Mouse (Mus musculus): Measurements from ENCODE around the gene Pigs.

Gene Pigs

DNA sequence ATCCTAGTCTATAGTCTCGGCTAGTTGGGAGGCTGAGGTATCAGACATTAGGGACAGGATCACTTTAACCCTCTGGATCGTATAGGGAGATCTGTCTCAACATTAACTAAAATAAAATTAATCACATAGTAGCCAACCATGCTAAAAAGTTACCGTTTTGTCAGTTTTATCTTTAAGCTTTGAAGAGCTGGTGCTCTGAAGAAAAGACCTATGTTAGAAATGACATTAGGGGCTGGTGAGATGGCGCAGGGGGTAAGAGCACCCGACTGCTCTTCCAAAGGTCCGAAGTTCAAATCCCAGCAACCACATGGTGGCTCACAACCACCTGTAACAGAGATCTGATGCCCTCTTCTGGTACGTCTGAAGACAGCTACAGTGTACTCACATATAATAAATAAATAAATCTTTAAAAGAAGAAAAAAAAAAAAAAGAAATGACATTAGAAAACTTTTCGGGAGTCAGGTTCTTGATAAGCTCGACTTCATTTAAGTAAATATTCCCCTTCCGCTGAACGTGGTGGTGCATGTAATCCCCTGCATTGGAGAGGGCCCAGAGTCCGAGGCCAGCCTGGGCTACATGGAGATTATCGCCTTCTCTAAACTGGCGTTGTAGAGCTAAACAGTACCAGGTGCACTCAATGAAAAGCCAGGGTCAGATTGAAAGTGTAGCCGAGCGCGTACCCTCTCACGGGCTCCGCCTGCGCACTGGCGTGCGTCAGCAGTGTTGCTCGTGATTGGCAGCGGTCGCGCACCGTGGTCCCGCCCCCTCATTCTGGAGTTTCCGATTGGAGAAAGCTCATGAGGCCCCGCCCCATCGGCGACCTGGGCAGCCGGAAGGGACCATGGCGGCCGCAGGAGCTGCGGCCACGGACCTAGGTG lies at the start of gene Pigs:
Gene Pigs (plus strand): TSS at position 782 of the 878 bp plus-strand sequence.
- peak; percentile 93 for DNase-seq (ENCODE audit: low spot score)

DNA sequence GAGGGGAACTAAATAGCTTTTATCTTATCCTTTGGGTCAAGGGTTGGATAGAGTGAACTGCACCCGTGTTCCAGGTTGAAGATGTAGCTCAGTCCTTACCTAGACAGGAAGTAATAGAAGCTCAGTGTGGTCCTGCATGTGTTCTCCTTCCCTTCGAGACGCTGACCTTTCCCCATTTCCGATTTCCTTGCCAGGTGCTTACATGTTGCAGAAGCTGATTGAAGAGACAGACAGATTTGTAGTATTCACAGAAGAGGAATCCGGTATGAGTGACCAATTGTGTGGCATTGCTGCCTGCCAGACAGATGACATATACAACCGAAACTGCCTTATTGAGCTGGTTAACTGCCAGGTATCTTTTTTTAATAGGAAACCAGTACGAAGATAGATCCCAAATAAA lies 49.4 kb upstream of the Pigs start:
- no peak for DNase-seq (ENCODE audit: low spot score)

DNA sequence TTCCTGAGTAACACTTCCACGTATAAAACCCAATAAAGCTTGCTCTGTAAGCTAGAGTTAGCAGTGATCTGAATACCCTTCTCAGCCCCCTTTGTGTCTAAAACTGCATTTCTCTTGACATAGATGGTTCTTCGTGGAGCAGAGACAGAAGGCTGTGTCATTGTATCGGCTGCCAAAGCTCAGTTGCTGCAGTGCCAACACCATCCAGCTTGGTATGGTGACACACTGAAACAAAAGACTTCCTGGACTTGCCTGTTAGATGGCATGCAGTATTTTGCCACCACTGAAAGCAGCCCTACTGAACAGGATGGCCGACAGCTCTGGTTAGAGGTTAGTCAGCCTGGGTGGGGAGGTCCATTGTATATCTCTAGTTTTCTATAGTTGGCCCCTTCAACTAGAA lies 48.6 kb upstream of the Pigs start:
- DNase-seq (ENCODE audit: low spot score), result no peak

DNA sequence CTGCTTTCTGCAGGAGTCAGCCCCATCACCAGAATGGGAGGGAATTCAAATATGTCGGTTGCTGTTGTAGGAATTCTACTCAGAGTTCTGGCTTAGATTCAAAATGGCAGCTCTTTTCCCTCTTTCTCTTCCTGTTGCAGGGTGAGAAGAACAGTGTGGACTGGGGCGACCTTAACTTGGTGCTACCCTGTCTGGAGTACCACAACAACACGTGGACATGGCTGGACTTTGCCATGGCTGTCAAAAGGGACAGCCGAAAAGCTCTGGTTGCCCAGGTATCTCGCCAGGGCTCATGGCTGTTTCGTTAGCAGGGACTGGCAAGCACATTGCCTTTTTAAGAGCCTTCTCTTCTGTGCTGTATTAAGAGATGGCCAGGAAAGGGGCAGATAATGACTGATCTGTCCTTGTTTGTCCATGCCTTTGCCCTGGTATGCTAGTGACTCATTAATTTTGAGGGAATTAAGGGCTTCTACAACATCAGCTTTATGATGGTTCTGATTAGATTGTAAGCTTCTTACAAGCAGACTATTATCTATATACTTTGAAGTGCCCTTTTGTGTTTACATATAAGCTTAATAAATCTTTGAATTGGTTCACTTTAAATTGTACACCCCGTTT lies 39.0 kb upstream of the Pigs start:
- DNase-seq (ENCODE audit: low spot score), result no peak

DNA sequence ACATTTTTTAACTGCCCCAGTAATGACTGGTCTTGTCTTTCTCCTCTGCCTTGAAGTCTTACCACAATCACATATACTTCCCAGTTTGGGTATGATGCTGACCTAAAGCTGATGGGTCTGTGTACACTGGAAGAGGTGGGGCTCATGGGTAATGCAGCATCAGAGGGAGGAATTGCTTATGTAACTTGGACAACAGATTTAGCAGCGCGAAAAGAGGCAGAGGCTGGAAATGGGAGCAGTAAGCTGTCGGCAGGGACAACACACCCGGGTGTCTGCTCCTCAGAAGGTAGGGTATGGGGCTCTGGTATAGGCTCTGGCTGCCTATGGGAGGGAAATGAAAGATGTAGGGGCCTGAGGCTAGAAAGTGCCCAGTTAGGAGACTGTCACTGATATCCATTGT lies 37.6 kb upstream of the Pigs start, which contains the start of gene BC030499:
Gene BC030499 (plus strand): TSS at position 188 of the 400 bp plus-strand sequence.
- DNase-seq (ENCODE audit: low spot score), result no peak

DNA sequence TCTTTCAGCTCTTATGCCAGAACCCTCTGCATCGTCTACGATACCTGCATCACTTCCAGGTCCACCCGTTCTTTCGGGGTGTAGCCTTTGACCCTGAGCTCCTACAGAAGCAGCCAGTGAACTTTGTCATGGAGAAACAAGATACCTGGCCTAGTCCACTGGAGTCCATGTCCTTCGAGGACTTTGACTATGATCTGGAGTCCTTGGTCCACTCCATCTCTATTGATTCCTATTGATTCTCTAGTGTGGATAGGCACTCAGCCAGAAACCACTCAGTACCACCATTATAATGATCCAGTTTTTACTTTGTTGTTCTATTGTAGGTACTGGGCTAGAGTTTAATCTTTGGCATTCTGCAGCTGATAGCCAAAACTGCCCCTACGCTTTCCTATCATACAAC lies 33.6 kb upstream of the Pigs start:
- DNase-seq (ENCODE audit: low spot score), result no peak

DNA sequence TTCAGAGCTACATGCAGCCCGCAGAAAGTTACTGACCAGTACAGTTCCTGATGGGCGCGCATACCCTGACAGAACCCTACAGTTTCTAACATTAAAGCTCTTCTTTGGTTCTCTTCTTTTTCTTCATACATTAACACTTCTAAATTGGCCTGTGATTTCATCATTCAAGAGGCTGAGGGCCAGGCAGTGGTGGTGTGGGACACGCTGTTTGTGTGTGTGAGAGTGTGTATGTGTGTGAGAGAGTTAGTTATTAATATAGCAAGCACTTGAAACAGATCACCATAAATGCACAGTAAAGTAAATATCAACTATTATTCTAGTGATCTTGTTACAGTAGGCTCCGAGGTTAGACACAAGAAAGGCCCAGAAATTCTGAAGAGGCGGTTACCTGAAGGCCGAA lies 27.3 kb upstream of the Pigs start:
- no peak for DNase-seq (ENCODE audit: low spot score)

DNA sequence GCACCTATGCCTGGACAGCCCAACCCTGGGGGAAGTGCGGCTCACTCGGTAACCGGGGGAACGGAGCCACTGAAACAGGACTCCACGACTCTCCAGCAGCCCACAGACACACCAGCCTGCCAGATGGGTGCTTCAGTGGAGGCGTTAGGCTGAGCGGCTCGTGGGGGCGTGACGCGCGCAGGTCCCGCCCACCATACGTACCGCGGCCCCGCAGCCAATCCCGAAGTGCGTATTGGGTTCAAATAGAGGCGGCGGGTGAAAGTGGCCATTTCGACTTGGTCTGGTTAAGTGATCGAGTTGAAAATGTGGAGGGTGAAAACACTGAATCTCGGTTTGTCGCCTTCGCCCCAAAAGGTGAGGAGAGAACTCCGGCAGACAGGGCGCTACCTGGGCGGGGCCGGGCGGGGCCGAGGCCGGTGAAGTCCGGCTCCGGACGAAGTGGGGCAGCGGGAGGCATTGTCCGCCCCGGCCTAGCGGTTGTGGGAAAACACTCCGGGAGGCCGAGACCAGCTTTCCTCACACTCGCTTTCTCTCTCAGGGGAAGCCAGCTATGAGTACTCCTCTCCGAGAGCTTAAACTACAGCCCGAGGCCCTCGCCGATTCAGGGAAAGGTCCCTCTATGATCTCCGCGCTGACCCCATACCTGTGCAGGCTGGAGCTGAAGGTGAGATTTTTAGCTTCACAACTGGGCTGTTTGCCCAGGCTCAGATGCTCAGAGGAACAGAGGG lies 26.7 kb upstream of the Pigs start, which contains the start of gene Spag5:
Gene Spag5 (plus strand): TSS at position 173 of the 728 bp plus-strand sequence.
- DNase-seq (ENCODE audit: low spot score), result peak; percentile 91

DNA sequence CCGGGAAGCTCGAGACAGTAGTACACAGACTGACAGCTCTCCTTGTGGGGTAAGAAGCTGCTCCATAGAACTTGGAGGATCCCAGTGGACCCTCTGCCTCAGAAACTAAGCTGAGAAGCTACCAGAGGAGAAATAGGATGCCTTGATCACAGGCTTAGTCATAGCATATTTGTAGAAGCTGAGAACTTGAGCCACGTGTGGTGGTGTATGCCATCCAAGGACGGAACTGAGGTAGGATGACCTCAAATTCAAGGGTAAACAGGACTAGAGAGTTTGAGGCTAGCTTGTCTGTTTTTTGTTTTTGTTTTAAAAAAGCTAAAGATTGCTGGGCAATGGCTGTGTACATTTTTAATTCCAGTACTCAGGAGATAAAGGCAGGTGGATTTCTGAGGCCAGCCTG lies 22.9 kb upstream of the Pigs start:
- DNase-seq (ENCODE audit: low spot score), result no peak

DNA sequence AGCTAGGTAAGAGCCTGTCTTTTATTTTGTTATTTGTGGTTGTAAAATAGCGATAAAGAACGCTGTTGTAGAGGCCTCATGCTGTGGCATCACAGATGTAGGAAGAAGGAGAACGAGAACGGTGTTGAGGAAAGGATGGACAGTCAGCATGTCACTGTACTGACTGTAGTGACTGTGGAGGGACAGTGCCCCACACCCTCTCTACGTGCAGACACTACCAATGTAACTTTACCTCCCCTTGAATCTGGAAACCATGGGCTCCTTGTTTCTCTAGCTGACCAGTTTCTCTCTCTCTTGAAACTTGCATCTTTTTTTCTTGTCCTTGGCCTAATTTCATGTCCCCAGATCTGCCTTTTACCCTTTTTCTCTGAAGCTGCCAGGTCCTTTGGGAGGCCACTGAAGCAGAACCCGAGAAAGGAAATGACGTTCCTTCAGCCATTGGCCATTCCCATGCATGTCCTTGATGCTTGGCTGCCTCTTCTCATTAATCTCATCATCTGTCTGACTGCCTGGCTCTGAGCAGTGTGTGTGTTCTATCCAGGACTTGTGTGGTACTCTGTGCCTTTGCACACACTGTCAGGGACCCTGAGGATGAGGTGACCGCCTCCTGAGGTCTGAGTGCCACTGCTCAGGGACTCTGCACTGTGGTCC lies 17.2 kb upstream of the Pigs start:
- DNase-seq (ENCODE audit: low spot score), result no peak

DNA sequence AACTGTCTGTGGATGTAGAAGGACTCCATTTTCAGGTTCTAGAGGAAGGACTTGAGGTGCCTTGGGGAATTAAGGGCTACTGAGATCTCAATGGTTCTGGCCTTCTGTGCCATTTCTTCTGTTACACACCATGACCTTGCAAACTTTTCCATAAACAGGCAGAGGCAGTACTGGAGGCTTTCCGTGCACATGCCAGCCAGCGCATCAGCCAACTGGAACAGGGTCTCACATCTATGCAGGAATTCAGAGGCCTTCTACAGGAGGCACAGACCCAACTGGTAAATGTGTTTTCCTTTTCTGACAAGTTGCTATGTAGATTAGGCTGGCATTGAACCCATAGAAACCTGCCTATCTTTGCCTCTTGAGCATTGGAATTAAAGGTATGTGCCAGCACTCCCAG lies 14.6 kb upstream of the Pigs start:
- no peak for DNase-seq (ENCODE audit: low spot score)

DNA sequence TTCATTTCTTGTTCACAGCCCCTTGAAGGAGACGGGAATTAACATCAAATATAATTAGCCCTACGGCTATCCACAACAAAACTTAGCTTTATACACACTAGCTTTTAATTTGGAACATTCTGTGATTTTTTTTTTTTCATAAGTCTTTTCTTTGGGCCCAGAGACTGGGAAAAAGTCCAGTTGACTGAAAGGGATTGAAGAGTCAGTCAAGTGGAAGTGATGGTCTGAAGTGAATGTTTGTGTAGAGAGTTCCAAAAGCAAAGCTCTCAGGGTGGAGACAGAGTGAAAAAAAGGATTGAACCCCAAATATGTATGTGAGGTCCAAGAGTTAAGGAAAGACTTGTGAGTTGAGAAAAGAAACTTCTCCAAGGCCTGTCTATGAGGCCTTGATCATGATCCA lies 9.8 kb upstream of the Pigs start:
- no peak for DNase-seq (ENCODE audit: low spot score)

DNA sequence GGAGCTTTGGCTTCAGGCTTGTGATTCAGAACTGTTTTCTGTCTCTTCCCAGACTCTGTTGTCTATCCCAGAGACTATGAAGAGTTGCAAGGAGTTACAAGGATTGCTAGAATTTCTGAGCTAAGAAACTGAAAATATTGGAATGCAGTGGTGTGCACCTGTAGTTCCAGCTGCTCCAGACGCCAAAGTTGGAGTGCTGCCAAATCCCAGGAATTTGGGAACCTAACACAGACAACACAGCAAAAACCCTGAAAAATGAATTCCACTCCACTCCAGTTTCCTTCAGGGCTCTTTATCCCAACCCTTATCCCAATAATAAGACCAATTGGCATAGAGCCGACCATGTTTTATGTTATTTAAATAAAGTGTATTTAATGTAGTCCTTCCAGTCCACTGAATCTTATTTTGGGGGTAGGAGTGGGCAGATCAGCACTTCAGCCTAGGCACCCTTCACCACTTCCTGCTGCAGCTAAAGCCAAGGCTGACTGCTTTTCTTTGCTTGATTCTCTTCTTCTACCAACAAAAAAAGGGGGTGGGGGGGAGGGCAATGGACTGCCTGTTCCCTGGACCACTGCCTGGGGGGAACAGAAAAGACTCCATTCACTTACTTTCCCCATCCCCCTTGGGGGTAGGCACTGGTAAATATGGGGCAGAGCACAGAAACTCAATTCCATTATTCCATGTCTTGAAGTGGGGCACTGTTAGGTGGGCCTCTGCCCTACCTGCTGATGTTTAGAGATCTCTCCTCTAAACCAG lies 6.0 kb upstream of the Pigs start:
- DNase-seq (ENCODE audit: low spot score), result no peak

DNA sequence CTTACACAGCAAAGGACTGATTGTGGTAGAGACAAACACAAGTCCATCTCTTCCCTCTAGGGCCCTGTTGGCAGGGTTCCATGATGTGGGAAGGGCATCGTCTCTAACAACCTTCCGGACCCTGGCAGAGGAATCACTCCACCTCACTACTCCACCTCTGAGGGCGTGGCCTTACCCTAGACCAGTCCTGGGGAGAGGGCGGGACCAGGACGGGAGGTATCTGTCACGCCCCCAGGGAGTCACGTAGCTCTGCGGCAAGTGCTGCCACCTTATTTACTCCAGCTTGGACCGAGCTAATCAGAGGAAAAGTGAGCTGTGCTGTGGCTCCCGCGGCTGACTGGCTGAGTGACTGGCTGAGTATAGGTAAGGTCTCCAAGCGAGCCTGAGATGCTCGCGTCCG lies 5.4 kb upstream of the Pigs start, which contains the start of gene Aldoc:
Gene Aldoc (plus strand): TSS at position 109 of the 400 bp plus-strand sequence.
- DNase-seq (ENCODE audit: low spot score), result peak; percentile 89

DNA sequence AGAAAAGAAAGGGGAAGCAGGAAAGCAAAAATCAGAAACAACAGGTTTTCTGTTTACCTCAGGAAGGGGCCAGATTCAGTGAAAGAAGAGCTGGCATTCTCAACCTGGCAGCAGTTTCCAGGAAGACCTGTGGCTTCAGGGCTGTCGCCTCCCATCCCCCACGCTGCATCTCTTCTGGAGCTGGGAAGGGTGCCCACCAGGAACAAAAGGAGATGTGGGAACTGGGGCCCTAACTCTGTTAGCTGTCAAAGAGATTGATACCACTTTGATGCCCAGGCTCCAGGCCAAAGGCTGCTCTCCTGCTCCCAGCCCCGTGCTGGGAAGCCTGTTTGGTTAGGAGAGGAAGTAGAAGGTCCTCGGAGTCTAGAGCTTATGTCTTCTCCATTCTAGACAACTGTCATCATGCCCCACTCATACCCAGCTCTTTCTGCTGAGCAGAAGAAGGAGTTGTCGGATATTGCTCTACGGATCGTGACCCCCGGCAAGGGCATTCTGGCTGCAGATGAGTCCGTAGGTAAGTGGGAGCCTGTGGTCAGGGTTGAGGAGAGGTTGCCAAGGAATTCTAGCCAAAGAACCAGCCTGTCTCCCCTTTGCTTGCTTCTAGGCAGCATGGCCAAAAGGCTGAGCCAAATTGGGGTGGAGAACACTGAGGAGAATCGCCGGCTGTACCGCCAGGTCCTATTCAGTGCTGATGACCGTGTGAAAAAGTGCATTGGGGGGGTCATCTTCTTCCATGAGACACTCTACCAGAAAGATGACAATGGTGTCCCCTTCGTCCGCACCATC lies 4.0 kb upstream of the Pigs start:
- no peak for DNase-seq (ENCODE audit: low spot score)

DNA sequence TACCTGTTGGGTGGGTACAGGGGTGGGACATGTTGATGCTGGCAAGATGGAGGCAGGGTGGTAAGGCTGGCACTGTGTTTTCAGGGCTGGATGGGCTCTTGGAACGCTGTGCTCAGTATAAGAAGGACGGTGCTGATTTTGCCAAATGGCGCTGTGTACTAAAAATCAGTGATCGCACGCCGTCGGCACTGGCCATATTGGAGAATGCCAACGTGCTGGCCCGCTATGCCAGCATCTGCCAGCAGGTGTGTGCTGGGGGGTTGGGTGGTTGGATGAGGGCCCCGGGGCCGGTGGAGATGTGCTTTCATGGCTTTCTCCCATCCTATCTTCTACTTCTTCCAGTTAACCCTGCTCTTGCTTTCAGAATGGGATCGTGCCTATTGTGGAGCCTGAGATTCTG lies 3.2 kb upstream of the Pigs start:
- no peak for DNase-seq (ENCODE audit: low spot score)

DNA sequence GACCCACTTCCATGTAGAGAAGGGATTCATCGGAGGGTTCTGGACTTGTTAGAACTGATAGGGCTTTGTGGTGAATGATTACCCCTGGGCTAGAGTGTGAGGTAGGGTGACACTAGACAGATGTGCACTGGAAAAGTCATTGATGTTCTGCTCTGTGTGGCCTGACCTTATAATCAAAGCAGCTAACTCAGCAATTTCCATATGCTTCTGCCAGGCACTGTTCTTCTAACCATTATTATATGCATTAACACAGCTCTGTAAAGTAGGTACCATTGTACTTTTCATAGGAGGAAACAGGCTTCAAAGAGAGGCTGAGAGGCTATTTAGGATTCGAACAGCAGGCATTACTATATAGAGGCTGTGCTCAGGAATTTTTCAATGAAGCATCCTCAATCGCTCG lies 1.0 kb upstream of the Pigs start:
- DNase-seq (ENCODE audit: low spot score), result no peak

DNA sequence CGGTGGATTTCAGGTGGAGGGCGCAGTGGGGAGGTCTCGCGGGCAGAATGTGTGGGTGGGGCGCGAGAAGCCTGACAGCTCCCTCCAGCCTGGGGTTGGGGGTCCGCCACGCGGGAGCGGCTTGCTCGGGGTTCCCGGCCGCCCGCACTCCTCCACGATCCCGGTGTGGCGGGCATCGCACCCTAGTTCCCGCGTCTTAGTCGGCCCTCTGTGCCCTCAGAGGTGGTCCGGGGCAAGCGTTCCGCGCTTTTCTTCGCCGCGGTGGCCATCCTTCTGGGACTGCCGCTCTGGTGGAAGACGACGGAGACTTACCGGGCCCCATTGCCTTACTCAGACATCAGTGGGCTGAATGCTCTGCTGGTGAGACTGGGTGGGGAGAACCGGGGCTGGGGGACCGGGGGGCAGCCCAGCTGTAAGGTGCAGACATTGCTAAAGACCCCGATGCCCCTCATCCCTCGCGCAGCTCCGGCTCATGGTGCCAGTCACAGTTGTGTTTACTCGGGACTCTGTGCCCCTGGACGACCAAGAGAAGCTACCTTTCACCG lies 369 bp downstream of the Pigs start:
- no peak for DNase-seq (ENCODE audit: low spot score)

DNA sequence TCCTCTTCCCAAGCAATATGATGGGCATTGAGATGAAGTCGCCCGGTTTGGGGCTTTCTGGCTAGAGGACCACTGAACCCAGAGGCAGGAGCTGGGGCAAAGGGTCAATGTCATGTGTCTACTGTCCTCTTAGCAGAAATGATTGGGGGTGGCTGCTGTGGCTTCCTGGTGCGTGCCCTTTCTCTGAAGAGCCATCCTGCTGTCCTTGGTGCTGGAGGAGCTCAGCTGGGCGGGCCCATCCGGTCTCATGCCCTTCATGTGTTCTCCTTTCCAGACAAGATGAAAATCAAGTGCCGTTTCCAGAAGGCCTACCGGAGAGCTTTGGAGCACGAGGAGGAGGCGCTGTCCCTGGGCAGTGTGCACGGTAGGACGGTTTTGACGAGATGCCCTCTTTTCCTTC lies 4.5 kb downstream of the Pigs start:
- no peak for DNase-seq (ENCODE audit: low spot score)

DNA sequence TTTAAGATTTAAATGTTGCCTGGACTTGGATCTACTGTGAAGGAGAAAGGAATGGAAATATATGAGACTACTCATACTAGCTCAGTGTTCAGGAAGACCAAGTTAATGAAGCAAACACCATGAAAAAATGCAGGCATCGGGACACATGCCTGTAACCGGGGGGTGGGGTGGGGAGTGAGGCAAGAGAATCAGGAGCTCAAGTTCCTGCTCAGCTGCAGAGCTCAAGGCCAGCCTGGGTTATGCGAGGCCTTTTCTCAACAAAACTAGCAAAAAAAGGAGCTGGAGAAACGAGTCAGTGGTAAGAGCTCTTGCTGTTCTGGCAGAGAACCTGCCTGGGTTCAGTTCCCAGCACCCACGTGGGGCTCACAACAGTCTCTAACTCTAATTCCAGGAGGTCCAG lies 5.8 kb downstream of the Pigs start:
- DNase-seq (ENCODE audit: low spot score), result no peak

Data from T-cell, adult 2 months (primary cell).